Mouse (Mus musculus) cerebellum, adult 9-10 months (tissue): ENCODE data around the gene Napepld.
"Not testable (repeated sequence)": the region's sequence is repeated elsewhere in the genome, so short reads cannot be mapped to it uniquely, and the experiment has no call there.

Experiments used
- DNase-seq: peaks from one replicate; pipeline ENCODE4 v3.0.0; 2022

The Napepld gene

DNA sequence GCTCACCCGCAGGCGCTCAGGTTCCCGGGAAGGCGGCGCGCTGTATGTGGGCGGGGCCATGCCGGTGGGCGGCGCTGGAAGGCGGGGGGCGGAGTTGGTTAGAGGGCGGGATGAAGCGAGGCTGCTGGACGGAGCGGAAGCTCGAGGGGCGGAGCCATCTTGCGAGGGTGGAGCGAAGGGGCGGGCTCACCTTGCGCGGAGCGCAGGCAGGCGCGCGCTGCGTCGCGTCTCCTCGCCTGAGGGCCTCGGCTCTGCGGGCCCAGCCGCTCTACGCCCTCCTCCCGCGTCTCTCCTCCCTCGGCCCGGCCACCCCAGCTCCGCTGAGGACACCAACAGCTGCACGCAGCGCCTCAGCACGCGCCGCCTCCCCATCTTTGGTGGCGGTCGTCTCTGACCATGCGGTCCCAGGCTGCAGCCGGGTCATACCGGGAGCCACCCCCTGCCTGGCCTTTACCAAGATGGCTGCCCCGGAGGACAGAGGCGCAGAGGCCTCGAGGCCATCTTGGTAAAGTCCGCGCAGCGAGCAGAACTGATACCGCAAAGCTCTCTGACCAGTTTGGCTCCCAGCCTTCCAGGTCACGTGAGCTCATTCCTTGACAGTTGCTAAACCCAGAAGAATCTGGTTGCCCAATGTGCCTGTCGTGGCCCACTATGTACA, at the start of gene Napepld:
Gene Napepld (minus strand): TSS at position 46 of the 658 bp plus-strand sequence.
- DNase-seq: peak; percentile 99

DNA sequence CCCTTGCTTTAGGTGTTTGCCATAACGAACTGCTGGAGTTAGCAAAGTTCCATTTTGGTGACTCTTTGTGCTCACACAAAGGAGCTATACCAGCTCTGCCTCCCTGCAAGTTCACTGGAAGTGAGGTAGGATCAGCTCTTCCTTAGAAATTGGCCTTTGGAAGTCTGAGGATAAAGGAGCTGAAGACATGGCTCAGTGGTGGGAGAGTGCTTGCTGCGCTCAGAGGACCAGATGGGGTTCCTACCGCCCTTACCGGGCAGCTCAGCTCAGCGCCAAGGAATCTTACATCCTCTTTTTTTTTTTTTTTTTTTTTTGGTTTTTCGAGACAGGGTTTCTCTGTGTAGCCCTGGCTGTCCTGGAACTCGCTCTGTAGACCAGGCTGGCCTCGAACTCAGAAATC, 44.8 kb upstream of the Napepld start:
- DNase-seq: no peak

DNA sequence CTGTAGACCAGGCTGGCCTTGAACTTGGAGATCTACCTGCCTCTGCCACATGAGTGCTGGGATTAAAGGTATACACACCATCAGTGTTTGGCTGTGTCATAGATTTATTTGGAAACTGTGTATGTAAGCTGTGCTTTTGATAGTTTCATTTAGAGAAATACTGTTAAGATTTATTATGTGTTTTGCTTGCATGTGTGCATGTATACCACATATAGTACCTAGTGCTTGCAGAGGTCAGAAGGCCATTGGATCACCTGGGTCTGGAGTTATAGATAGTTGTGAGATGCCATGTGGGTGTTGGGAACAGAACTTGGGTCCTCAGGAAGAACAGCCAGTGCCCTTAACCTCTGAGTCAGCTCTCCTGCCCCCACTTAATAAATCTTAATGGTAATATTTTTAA, 43.5 kb upstream of the Napepld start:
- DNase-seq: no peak

DNA sequence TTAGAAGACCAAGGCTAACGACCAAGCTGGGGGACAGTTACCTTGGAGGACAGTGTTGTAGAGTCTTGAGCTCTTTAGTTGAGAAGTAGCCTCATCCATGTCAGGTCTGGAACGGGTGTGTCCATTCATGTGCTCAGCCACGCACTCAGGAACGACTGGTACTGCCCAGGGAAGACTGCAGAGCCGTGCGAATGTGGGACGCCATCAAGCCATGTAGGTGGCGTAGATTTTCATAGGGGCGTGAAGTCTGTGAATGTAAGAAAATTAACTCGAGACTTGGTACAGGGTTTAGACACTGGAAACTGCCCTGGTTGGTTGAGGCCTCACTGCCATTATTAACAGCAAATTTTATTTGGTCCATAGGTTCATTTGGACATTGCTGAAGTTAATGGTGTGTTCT, 42.4 kb upstream of the Napepld start:
- no peak for DNase-seq

DNA sequence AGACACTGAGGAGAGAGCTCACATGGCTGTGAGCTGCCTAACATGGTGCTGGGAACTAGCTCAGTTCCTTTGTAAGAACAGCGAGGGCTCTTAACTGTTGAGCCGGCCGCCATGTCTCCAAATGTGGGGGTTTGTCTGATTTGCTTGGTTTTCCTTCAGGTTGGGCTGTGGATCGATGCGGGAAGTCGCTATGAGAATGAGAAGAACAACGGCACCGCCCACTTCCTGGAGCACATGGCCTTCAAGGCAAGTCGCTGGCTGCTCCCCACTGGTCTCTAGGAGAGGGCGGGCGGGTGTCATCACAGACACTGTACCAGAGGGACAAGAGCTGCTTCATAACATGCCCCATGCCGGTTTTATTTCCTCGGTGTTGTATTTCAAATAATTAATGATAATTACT, 38.7 kb upstream of the Napepld start:
- no peak for DNase-seq

DNA sequence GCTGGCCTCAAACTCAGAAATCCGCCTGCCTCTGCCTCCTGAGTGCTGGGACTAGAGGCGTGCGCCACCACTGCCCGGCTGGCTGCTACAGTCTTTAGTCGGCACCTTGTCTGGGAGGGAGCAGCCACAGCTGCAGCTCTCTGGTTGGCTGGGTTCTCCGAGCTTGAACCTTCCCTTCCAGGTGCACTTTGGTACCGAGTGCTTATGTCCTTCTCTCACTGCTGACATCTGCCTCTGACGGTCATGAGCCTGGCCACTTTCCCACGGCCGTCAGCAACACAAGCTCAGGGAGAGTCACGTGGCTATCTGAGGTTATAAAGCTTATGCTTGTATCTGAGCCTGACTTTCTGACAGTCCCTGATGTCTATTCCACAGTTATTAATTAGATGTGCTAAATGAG, 37.9 kb upstream of the Napepld start:
- DNase-seq: no peak

DNA sequence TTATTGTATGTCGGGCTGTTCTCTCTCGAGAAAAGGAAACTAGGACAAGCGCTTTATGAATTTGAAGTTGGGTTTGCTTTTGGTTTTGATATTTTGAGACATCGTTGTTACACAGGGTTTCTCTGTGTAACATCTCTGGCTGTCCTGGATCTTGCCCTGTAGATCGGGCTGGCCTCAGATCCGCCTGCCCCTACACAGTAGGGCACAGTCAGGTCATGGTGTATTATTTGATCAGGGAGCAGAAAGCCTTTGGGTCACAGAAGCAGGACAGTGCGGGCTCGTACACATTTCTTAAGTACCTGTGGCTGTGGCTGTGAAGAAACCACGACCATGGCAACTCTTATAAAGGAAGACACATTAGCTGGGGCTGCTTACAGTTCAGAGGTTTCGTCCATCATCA, 36.4 kb upstream of the Napepld start:
- DNase-seq: no peak

DNA sequence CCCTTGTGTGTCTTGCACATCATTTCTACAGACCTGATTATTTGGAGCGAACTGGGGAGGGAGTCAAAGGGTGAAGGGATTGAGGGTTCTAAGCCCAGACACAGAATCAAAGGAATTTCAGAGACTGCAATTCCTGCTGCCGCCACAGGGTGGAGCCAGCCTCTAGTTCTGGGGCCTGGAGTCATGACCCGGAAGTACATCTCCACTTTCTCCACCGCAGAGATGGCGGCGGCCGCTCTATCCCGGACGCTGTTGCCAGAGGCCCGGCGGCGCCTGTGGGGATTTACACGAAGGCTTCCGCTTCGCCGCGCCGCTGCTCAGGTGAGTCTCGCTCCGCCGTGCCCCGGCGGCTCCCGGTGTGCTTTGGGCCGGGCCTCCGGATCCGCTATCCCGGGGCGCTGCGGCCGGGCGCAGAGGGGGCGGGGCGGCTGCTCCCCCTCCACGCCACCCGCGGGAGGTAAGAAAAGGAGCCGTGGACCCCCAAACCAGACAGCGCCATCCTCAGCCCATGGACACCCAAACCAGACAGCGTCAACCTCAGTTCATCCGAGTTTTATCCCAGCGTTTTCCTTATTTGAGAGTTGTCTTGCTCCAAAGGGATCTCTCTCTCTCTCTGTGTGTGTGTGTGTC, 35.9 kb upstream of the Napepld start, which contains the start of gene Pmpcb:
Gene Pmpcb (plus strand): TSS at position 186 of the 630 bp plus-strand sequence.
- peak; percentile 94 for DNase-seq

DNA sequence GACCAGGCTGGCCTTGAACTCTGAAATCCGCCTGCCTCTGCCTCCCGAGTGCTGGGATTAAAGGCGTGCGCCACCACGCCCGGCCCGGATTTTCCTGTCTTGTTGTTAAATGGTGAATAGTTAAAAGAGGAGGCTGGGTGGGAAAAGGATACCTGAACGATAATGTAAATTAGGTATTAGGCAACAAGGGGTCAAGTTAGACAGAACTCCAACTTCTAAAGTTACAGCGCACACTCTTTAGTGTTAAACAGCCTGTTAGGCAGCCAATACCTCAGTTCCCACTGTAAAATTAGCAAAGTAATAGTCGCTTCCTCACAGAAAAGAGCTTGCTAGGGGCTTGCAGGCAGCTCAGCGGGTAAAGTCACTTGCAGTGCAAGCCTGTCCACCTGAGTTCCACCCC, 34.9 kb upstream of the Napepld start:
- DNase-seq: peak; percentile 13

DNA sequence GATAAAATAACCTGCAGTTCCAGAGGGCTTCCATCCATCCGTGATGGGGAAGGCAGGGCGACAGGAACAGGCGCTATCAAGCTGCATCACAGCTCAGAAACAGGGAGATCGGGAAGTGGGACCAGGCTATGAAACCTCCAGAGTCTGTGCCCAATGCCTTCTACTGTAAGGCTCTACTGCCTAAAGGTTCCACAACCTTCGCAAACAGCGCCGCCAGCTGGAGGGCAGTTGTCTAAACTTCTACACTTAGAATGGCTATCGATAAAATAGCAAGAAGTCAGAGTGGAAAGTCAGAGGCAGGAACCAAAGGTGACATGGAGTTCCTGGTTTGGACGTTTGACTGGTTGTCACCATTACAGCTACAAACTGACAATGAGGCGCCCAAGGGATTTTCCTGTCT, 34.4 kb upstream of the Napepld start:
- DNase-seq: peak; percentile 46

DNA sequence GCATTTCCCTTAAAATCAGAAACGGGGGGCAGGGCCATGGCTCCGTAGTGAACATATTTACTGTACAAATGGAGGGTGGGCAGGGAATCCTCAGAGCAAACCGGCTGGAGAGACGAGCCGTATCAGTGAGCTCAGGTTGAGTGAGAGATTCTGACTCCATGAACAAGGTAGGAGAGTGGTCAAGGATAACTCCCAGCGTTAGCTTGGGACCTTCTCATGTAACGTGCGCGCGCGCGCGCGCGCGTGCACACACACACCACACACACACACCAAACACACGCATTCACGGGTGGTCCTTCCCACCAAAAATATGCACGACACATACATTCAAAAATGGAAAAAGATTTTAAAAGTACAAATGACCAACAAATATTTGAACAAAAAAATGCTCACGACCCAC, 33.9 kb upstream of the Napepld start:
- DNase-seq: no peak

DNA sequence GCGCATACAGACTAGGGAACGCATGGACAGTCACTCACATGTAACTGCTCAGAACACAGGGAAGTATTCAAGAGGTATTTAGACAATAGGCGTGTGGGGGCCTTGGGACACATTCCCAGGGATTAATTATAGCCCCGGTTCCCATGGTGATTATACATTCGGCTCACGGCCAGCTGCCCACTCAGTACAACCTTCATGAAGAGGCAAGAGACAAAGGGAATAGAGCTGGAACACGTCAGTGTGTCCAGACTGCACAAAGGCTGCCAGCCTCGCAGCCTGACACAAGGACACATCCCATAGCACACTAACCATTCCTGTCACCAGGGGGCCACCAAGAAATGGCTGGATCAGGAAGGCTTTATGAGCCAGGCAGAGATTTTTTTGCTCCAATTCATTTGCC, 31.7 kb upstream of the Napepld start:
- DNase-seq: peak; percentile 32

DNA sequence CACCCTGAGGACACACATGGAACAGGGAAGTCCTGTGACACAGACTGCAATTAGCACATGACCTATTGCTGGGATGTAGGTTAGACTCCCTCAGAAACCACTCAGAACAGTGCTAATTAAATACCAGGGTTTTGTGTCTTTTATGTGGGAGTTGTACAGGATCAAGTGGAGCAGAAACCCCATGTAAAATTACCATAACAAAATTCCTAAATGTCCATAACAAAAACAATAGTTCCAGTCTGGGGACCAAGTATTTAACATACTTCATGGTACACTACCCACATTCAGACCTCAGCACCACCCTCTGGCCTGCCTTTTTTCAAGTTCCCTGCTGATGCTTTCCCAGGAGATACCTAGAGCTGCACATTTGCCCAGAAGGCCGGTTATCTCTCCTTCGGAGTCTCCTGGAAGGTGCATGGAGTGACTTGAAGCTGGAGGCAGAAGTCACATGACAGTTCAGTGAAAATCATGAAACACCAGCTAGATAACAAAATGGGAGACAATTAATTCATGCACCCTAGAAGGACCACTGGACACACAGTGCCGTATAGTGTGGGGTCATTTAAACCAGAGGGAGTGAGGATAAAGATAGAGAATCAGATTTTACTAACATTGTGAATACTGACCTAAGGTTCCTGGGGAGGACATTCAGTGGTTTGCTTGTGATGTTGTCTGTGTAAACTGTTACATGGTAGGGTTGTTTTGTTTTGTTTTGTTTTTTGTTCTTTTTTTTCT, 31.1 kb upstream of the Napepld start:
- no peak for DNase-seq

DNA sequence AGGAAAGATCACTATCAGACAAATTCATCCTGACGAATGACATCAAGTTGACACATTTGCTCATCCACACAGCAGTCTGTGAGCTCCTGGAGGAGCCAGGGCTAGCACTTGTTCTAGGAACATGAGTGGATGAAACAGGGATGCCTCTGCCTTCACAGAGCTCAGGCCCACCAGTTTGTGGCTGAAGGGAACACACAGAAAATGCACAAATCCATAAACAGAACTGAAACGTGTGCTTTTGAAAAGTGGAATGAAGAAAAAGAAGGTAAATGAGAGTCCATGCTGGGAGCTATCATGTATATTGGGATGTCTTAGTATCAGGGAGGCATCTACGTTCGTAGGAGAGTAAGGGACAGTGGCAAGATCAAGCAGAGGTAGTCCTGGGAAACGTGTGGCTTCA, 27.9 kb upstream of the Napepld start:
- no peak for DNase-seq

DNA sequence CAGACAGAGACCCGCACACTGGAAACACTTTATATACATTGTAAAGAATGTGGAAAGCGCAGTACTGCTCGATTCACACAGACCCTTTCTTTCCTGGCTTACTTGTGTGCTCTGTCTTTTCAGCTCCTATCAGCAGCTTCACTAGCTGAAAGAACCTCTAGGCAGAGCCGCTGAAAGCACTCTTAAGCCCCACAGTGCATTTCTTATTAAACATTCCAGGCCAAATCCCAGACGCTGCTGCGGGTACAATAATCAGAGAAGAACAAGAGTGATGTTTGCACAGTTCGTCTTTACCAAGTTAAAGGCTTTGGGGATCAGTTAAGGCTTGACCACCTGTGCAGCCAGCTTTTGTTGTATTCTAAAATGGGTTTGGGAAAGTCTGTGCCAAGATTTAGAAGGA, 23.7 kb upstream of the Napepld start:
- no peak for DNase-seq

DNA sequence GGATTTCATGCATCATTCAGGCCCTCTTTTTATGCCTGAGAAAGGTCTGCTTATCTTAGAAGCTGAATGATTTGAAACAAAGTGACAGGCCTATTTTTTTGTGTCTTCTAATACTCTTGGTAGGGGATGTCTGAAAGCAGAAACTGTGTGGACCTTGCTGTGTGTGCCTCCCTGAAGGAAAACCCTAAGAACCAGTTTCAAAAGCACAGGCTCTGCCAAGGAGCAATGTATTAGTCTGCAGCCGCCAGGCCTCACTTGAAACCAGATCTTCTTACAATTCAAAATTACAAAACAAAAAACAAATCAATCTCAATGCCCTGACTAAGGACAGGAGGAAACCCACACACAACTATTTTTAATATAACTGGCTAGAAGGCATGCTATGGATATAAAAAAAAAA, 23.2 kb upstream of the Napepld start:
- no peak for DNase-seq

DNA sequence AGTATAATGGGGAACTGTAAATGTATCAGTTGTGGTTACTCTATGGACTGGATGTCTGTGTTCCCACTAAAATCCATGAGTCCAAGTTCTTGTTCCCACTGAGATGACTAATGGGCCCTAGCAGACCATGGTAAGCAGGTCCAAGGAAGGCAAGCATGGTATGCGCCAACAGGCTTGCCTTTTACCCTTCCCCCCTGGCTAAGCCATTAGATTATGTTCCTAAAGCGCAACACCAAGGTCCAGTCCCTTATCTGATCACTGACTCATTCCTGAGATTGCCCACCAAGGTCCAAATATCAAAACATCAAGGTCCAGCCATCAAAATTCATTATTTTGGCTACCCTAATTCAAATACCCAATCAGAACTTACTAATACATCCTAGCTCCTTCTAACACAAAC, 18.0 kb upstream of the Napepld start:
- no peak for DNase-seq

DNA sequence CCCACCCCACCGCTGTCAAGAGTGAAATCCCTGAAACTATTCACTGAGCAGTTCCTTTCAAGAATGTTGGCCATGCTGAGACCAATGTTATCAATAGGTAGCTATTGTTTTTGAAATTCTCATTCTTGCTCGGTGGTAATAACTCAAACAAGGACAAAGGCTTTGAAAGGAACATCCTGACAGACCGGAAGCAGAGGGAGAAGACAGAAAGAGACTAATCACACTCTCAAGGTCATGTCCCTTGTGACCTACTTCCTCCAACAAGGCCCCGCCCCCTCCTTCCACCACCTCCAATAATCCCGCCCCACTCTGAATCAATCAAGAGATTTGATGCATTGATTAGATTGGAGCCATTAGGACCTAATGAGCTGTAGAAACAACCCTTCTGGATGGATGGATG, 17.4 kb upstream of the Napepld start:
- no peak for DNase-seq

DNA sequence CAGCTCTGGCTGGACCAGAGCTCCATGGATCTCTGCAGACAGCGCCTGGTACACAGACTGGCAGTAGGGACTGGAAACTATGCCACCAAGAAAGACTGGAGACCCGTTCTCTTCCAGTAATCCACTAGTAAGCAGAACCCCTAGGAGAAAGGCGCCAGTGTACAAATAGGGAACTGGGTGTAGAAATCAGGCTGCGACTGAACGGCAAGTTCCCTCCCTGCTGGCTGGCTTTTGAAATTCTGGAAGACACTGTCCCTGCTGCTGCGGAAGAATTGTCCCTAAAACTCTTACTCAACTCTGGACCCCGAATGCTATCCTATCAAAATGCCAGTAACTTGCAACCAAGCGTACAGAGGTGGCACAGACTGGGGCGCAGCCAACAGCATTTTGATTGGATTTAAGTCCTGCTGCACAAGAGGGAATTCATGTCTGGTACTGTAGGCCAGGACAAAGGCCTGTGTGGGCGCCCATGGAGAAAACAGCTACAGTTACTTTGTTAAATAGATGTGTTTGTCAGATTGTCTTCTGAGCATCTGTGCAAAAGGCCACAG, 16.0 kb upstream of the Napepld start:
- DNase-seq: no peak

DNA sequence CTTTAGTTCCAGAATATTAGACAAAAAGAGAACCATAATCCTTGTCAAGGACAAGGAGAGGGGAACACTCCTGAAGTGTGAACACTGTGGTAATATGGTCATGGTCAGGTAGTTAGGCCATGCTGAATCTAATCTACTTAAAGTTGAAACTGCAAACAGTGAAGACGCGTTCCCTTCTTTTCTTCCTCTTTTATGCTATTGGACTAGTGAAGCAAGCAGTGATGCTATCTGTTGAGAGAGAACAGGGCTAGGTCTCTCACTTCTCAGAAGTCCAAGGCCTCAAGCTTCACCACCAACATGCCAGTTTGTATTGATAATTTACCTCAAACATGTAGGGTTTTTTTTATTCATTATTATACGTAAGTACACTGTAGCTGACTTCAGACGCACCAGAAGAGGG, 13.3 kb upstream of the Napepld start:
- no peak for DNase-seq

DNA sequence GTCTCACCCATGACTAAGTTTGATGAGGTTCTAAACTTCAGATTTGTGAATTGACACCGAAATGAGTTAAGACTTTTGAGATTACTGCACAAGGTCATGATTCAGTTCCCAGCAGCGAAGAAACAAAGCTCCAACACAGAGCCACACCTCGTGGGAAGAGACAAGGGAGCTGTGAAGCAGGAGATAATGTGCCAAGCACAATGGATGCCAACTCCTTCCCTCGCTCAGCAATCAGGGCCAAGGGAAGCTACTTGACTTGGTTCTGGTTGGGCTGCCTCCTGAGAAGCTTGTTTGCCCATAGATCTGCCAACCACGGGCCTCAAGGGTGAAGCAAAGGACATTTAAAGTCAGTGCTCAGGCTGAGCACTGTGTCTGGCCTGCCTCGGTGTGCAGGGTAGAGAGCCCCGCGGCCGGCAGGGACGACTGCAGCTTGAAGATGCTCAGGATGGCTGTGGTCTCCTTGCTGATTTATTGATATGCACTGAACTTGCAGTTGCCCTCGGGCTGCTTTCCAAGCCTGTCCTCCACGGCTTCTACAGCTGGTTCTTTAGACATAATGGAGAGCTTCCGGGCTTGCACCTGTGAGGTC, 11.0 kb upstream of the Napepld start:
- DNase-seq: no peak

DNA sequence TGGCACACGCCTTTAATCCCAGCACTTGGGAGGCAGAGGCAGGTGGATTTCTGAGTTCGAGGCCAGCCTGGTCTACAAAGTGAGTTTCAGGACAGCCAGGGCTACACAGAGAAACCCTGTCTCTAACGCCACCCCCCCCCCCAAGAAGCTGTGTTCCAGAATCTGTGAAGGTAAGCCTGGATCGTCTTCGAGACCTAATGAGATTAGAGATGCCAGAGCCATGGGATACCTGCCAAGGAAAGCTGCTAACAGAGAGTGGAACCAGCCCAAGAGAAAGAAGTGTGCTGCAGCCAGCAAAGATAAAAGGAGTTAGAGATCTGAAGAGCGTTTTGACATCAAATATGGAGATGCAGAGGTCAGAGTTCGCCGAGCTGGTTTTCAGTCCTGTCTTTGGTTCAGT, 6.8 kb upstream of the Napepld start:
- DNase-seq: not testable (repeated sequence)

DNA sequence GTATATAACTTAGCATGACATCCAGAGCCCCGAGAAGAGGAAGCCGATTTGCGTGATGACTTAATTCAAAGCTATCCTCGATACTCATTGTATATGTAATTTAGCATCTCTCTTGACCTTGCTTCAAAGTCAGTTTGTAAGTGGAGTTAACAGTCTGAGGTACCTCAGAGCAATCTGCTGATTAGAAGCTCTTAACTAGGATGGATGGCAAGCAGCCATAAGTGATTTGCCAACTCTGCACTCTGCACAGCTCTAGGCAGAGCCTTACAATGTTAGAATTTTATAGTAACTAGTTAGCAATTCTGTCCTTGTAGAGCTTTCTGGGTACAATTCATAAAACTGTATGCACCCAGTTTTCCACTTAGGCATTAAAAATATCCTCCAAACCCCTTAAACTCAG, 5.3 kb upstream of the Napepld start:
- DNase-seq: no peak

DNA sequence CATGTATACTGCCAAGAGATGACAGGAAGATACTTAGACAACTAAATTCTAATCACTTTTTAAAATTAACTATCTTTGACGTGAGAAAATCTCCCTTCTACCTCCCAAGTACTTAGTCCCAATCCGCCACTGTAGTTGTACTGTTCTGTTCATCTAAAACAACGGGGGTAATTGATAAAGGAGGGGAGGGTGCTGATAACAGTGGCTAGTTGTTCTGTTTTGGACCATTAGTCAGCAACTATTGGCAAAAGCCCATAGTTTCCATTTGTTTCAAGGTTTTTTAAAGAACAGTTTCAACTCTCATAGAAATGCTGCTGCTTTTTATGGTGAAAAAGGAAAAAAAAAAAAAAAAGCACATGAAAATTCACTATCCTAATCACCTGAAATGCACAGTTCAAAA, 2.5 kb upstream of the Napepld start:
- no peak for DNase-seq
